Mouse (Mus musculus) heart, adult 2 months (tissue): ENCODE data around the gene Rrp7a. TPM values are rescaled to one million over a fixed set of nuclear protein-coding genes. Genes with fewer than 3 reads are reported as not detected.

Source experiments
- DNase-seq, 2 experiments: peaks; one replicate each; pipeline ENCODE4 v3.0.0; 2021
- H3K27ac ChIP-seq: fragments of 200-600 bp; 2 replicates; pipeline ENCODE4 v1.8.1; 2022
- H3K27me3 ChIP-seq: fragments of 200-500 bp; 2 replicates; pipeline ENCODE4 v1.6.1; 2012; ENCODE audit warnings: mild to moderate bottlenecking, low read length, inconsistent platforms, mixed read lengths; ENCODE audit not compliant: control insufficient read depth, insufficient read depth
- H3K36me3 ChIP-seq: fragments of 200-500 bp; 2 replicates; pipeline ENCODE4 v1.6.1; 2012; ENCODE audit warnings: low read length, inconsistent platforms; ENCODE audit not compliant: control insufficient read depth, insufficient read depth
- H3K4me1 ChIP-seq: fragments of 200-500 bp; 2 replicates; pipeline ENCODE4 v1.6.1; 2011; ENCODE audit warnings: low read length; ENCODE audit not compliant: control insufficient read depth, insufficient read depth
- H3K4me3 ChIP-seq: fragments of 200-600 bp; 2 replicates; pipeline ENCODE4 v1.8.1; 2022
- H3K79me2 ChIP-seq: fragments of 200-500 bp; replicated peaks from 2 replicates; pipeline ENCODE4 v1.6.1; 2012; ENCODE audit warnings: mild to moderate bottlenecking, inconsistent platforms, low read length, moderate library complexity, mixed read lengths; ENCODE audit not compliant: control insufficient read depth, insufficient read depth
- H3K9ac ChIP-seq: fragments of 200-500 bp; 2 replicates; pipeline ENCODE4 v1.6.1; 2012; ENCODE audit warnings: low read depth, mild to moderate bottlenecking, control low read depth, inconsistent platforms, low read length, mixed read lengths
- CTCF ChIP-seq: fragments of 200-600 bp; IDR thresholded peaks from 2 replicates; pipeline ENCODE4 v1.8.1; 2022; ENCODE audit warnings: antibody characterized with exemption, mild to moderate bottlenecking, moderate library complexity
- EP300 ChIP-seq: fragments of 200-500 bp; IDR thresholded peaks from 2 replicates; pipeline ENCODE4 v1.6.1; 2011; ENCODE audit warnings: low read depth, low read length, control low read depth; ENCODE audit not compliant: insufficient read depth
- POLR2A ChIP-seq: fragments of 200-500 bp; IDR thresholded peaks from 2 replicates; pipeline ENCODE4 v1.6.1; 2011; ENCODE audit warnings: mild to moderate bottlenecking, low read depth, low read length, control low read depth; ENCODE audit not compliant: insufficient read depth
- WGBS: fragments of 180-500 bp; shearing (Covaris S2); methylation state at CpG from one replicate; pipeline ENCODE4 v1.1.7; 2018; 5-methylcytosine and 5-hydroxymethylcytosine counted together
- intact Hi-C: fragments of 180-260 bp; cut with DNase I; formaldehyde crosslinking; loops from one replicate; pipeline ENCODE4 v1.15.1; 2025
- polyA plus RNA-seq: library from polyadenylated mRNA; depleted of rRNA; stranded (reverse); fragments of >200 nt; gene quantifications from 2 replicates; pipeline ENCODE4 v1.2.3, GENCODE M21; 2012
- total RNA-seq, 2 experiments: library from RNA; stranded (reverse); gene quantifications; 2 replicates each; pipeline ENCODE4 v1.2.3; 2021

Rrp7a gene
- total and polyA plus RNA-seq, 3 experiments, result 39.9 to 62.0 (median 40.9) TPM

DNA sequence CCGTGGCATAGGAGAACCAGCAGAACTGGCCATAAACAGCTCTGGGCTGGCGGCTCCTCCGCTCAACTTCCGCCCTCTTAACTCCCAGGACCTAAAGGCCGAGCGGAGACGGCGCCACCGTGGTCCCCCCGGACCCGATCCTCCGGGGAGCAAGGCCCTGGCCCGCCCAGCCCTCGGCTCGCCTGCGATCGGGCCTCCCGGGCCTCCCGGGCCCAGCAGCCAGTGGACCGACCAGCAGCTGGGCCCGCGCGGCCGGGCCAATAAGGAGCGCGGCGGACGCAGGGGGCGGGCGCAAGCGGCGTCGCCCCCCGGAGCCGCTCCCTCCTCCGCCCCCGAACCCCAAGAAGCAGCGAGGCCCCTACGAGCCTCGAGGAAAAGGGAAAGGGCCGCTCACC, 26.2 kb upstream of the Rrp7a start:
- Histone ChIP-seq H3K9ac (peak overlapping the region; percentile 99), H3K27me3 (no peaks in the 10 kb centered on the region), H3K79me2 (peaks cover 8% of the 10 kb centered on the region), H3K36me3 (peaks cover 5% of the 10 kb centered on the region), H3K4me3 (peak overlapping the region; percentile 82), H3K4me1 (peaks cover 9% of the 10 kb centered on the region), H3K27ac (peak overlapping the region; percentile 97)
- TF ChIP-seq EP300 (no peak), POLR2A (no peak; the same call in 1 of the 2 replicates), CTCF (no peak)
- WGBS, result under 1% methylated on average over 41 of the region's 41 CpGs
- intact Hi-C loops, result loop anchor here (1.0 kb wide), 2 partner anchors 24 to 26 kb away; partner anchors contain the start of genes Cyb5r3 and Rrp7a
- no peak for DNase-seq

- no peak for TF ChIP-seq POLR2A
- TF ChIP-seq CTCF, result no peak
- no peak for TF ChIP-seq EP300
- WGBS, result 2% methylated on average over 21 of the region's 21 CpGs
- peak overlapping the region; percentile 99 for H3K9ac ChIP-seq
- no peak for DNase-seq
- no peaks in the 10 kb centered on the region for H3K27me3 ChIP-seq
- peaks cover 10% of the 10 kb centered on the region for H3K4me1 ChIP-seq
- peak overlapping the region; percentile 82 for H3K4me3 ChIP-seq
- peaks cover 5% of the 10 kb centered on the region for H3K36me3 ChIP-seq
- intact Hi-C loops, result no loop called here
- peaks cover 11% of the 10 kb centered on the region for H3K79me2 ChIP-seq
- peak overlapping the region; percentile 97 for H3K27ac ChIP-seq
Measured at GRCm38 (mm10) chr15:83148395-83148794, 25.8 kb upstream of the Rrp7a start.

- H3K36me3 ChIP-seq, result peaks cover 5% of the 10 kb centered on the region
Measured at GRCm38 (mm10) chr15:83145541-83145940, 22.9 kb upstream of the Rrp7a start.

GRCm38 (mm10) chr15:83142861-83143260, 20.3 kb upstream of the Rrp7a start:
- Histone ChIP-seq H3K27ac (no peak overlapping the region), H3K36me3 (peaks cover 5% of the 10 kb centered on the region), H3K79me2 (peaks cover 15% of the 10 kb centered on the region), H3K9ac (no peak overlapping the region), H3K27me3 (no peaks in the 10 kb centered on the region), H3K4me1 (peaks cover 12% of the 10 kb centered on the region), H3K4me3 (no peak overlapping the region)
- 44% methylated on average over 5 of the region's 5 CpGs for WGBS
- intact Hi-C loops, result no loop called here
- DNase-seq, result no peak
- TF ChIP-seq CTCF (no peak), POLR2A (no peak), EP300 (no peak)

More at GRCm38 (mm10) chr15:83145541-83145940, 22.9 kb upstream of the Rrp7a start:
- Histone ChIP-seq H3K79me2 (peaks cover 13% of the 10 kb centered on the region), H3K9ac (peak overlapping the region; percentile 3; the same call in 1 of the 2 replicates), H3K27me3 (no peaks in the 10 kb centered on the region), H3K4me3 (no peak overlapping the region), H3K27ac (no peak overlapping the region), H3K4me1 (peaks cover 16% of the 10 kb centered on the region)
- intact Hi-C loops, result no loop called here
- TF ChIP-seq CTCF, result no peak
- no peak for TF ChIP-seq EP300
- no peak for TF ChIP-seq POLR2A
- WGBS, result 72% methylated on average over 6 of the region's 6 CpGs
- DNase-seq, result no peak

GRCm38 (mm10) chr15:83135654-83136053, 13.1 kb upstream of the Rrp7a start:
- intact Hi-C loops, result no loop called here
- H3K79me2 ChIP-seq, result peaks cover 4% of the 10 kb centered on the region
- 63% methylated on average over 2 of the region's 2 CpGs for WGBS
- H3K27ac ChIP-seq, result no peak overlapping the region
- no peaks in the 10 kb centered on the region for H3K27me3 ChIP-seq
- no peak overlapping the region for H3K4me3 ChIP-seq
- H3K4me1 ChIP-seq, result peaks cover 2% of the 10 kb centered on the region; the same call in 1 of the 2 replicates
- H3K36me3 ChIP-seq, result no peaks in the 10 kb centered on the region
- TF ChIP-seq EP300 (no peak), CTCF (no peak), POLR2A (no peak)
- no peak overlapping the region for H3K9ac ChIP-seq
- no peak for DNase-seq

- Histone ChIP-seq H3K27ac (no peak overlapping the region), H3K9ac (no peak overlapping the region), H3K27me3 (no peaks in the 10 kb centered on the region), H3K4me1 (no peaks in the 10 kb centered on the region), H3K79me2 (peaks cover 2% of the 10 kb centered on the region), H3K36me3 (no peaks in the 10 kb centered on the region), H3K4me3 (no peak overlapping the region)
- 79% methylated on average over 6 of the region's 6 CpGs for WGBS
- intact Hi-C loops, result no loop called here
- TF ChIP-seq CTCF, result no peak
- TF ChIP-seq EP300, result no peak
- no peak for TF ChIP-seq POLR2A
- no peak for DNase-seq
Measured at GRCm38 (mm10) chr15:83134671-83135070, 12.1 kb upstream of the Rrp7a start.
